Mouse (Mus musculus) forebrain, embryonic 16.5 days (tissue): Measurements from ENCODE around the gene Cysrt1. TPM values are rescaled to one million over a fixed set of nuclear protein-coding genes. Genes with fewer than 3 reads are reported as not detected.
A peak's percentile ranks its signal among the peaks of the same experiment; 100 is the strongest.

Experiments
- ATAC-seq: fragments of 200-750 bp; cut with Nextera tagmentation; 2 replicates; pipeline ENCODE4 v1.8.0; 2017; ENCODE audit warnings: mild to moderate bottlenecking, moderate library complexity
- H3K27ac ChIP-seq: fragments of 300-500 bp; sonication (generic); 2 replicates; pipeline ENCODE4 v1.5.1; 2014; ENCODE audit warnings: low read length, control low read depth
- H3K27me3 ChIP-seq: fragments of 300-500 bp; sonication (generic); replicated peaks from 2 replicates; pipeline ENCODE4 v1.6.1; 2014; ENCODE audit warnings: low read length; ENCODE audit not compliant: control insufficient read depth, insufficient read depth
- H3K36me3 ChIP-seq: fragments of 300-500 bp; sonication (generic); 2 replicates; pipeline ENCODE4 v1.6.1; 2014; ENCODE audit not compliant: control insufficient read depth, insufficient read depth
- H3K4me1 ChIP-seq: fragments of 300-500 bp; sonication (generic); replicated peaks from 2 replicates; pipeline ENCODE4 v1.6.1; 2014; ENCODE audit warnings: low read length; ENCODE audit not compliant: control insufficient read depth, insufficient read depth
- H3K4me2 ChIP-seq: fragments of 300-500 bp; sonication (generic); 2 replicates; pipeline ENCODE4 v1.6.1; 2014; ENCODE audit warnings: mild to moderate bottlenecking, low read length, control low read depth
- H3K4me3 ChIP-seq: fragments of 300-500 bp; sonication (generic); replicated peaks from 2 replicates; pipeline ENCODE4 v1.5.1; 2014; ENCODE audit warnings: mild to moderate bottlenecking, low read length, control low read depth
- H3K9ac ChIP-seq: fragments of 300-500 bp; sonication (generic); replicated peaks from 2 replicates; pipeline ENCODE4 v1.6.1; 2014; ENCODE audit warnings: low read depth, low read length, control low read depth
- H3K9me3 ChIP-seq: fragments of 300-500 bp; sonication (generic); 2 replicates; pipeline ENCODE4 v1.6.1; 2016; ENCODE audit warnings: low read length; ENCODE audit not compliant: control insufficient read depth
- WGBS: fragments of 180-500 bp; shearing (Covaris S2); extraction: QIAGEN DNeasy Blood & Tissue Kit; methylation state at CpG from one replicate; pipeline ENCODE4 v1.1.7; 2014; 5-methylcytosine and 5-hydroxymethylcytosine counted together
- polyA plus RNA-seq: library from polyadenylated mRNA; unstranded; fragments of >200 nt; fragmentation: Nextera tagmentation; extraction: Ambion mirVana; gene quantifications from 2 replicates; pipeline ENCODE4 v1.2.1, GENCODE M21; 2015

Gene Cysrt1
- polyA plus RNA-seq, 1 experiment from 2014 or later: 0.33 TPM

- peak overlapping the region; percentile 38 for H3K9ac ChIP-seq
- H3K4me2 ChIP-seq: peak overlapping the region; percentile 24
- no peak for ATAC-seq
- whole genome bisulfite sequencing: 65% methylated on average over 6 of the region's 6 CpGs
- H3K4me3 ChIP-seq: no peak overlapping the region
- peaks cover 56% of the 10 kb centered on the region for H3K4me1 ChIP-seq
- no peaks in the 10 kb centered on the region; the same call in 1 of the 2 replicates for H3K27me3 ChIP-seq
- no peaks in the 10 kb centered on the region for H3K36me3 ChIP-seq
- H3K27ac ChIP-seq: no peak overlapping the region
- no peaks in the 10 kb centered on the region for H3K9me3 ChIP-seq
Measured at GRCm38 (mm10) chr2:25265897-25266656, 23.8 kb upstream of the Cysrt1 start.

- WGBS: 80% methylated on average over 3 of the region's 3 CpGs
- 0 out of 2 replicates have a peak overlapping the region, but pooled peaks have one; percentile 0 for H3K9ac ChIP-seq
- no peak for ATAC-seq
- peaks cover 50% of the 10 kb centered on the region for H3K4me1 ChIP-seq
- no peaks in the 10 kb centered on the region; the same call in 1 of the 2 replicates for H3K27me3 ChIP-seq
- H3K9me3 ChIP-seq: no peaks in the 10 kb centered on the region
- no peaks in the 10 kb centered on the region for H3K36me3 ChIP-seq
- no peak overlapping the region for H3K4me3 ChIP-seq
- H3K4me2 ChIP-seq: peak overlapping the region; percentile 12
- H3K27ac ChIP-seq: no peak overlapping the region
Measured at GRCm38 (mm10) chr2:25264851-25265250, 22.6 kb upstream of the Cysrt1 start.

DNA sequence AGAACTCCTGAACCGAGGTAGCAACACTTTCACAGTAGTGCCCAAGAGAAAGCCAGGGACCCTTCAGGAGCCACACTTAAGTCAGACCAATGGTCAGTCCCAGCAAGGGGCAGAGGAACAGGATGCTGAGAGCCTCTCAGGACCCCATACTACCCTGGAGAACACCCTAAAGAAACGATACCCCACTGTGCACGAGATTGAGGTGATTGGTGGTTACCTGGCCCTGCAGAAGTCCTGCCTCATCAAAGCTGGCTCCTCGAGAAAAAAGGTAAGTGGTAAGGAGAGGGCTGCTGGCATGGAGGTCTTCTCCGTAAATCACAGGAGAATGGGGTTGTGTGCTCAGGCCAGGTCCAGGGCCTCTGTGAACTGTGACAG is 22.0 kb upstream of the Cysrt1 start:
- Histone ChIP-seq H3K36me3 (no peaks in the 10 kb centered on the region), H3K9me3 (no peaks in the 10 kb centered on the region), H3K4me1 (peaks cover 50% of the 10 kb centered on the region), H3K4me2 (peak overlapping the region; percentile 99), H3K27me3 (no peaks in the 10 kb centered on the region; the same call in 1 of the 2 replicates), H3K27ac (no peak overlapping the region), H3K9ac (no peak overlapping the region), H3K4me3 (0 out of 2 replicates have a peak overlapping the region, but pooled peaks have one; percentile 1)
- WGBS: 77% methylated on average over 5 of the region's 5 CpGs
- ATAC-seq: no peak

- WGBS: 18% methylated on average over 12 of the region's 12 CpGs
- Histone ChIP-seq H3K27ac (no peak overlapping the region), H3K9ac (peak overlapping the region; percentile 74), H3K4me3 (peak overlapping the region; percentile 67), H3K9me3 (no peaks in the 10 kb centered on the region), H3K4me2 (peak overlapping the region; percentile 99), H3K27me3 (no peaks in the 10 kb centered on the region; the same call in 1 of the 2 replicates), H3K36me3 (no peaks in the 10 kb centered on the region), H3K4me1 (peaks cover 50% of the 10 kb centered on the region)
- ATAC-seq: no peak
Measured at GRCm38 (mm10) chr2:25263623-25264285, 21.5 kb upstream of the Cysrt1 start.

DNA sequence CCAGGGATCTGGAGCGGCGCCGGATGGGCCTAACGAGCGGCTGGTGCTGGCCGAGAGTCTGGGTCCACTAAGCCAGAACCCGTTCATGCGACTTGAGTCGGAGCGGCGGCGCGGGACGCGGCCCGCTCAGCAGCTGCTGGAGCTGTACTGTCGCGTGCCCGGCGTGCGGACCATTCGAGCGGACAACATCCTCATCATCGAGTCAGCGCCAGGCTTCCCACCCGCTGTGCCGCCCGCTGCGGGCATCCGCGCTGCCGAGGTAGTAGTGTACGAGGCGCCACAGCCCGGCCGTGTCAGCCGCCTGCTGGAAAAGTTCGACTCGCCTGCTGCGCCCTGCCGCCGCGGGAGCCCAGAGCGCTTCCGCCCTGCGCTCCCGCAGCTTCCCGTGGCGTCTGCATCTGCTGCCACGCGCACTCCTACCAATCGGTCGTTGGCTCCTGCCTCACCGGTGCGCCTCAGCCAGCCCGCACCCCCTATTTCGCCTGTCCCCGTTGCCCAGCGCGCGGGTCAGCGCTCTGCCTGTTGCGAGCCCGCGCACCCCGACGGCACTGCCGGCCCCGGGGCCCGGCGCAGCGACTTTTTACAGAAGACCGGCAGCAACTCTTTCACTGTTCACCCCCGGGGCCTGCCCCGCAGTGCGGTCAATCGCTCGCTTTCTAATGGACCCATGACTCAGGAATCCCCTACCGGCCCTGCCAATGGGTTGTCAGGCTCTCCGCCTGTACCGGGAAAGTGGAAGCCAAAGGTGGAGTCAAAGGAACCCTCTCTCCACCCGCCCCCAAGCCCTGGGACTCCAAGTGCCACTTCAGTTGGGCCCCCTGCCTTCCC is 20.8 kb upstream of the Cysrt1 start:
- peak; percentile 32 for ATAC-seq

GRCm38 (mm10) chr2:25262291-25262767 is 20.1 kb upstream of the Cysrt1 start, which contains the start of gene Tprn:
TSS of gene Tprn (plus strand) at chr2:25262618.
- peak within 1 kb of the TSS; percentile 70 for H3K27ac ChIP-seq
- H3K4me3 ChIP-seq: peak within 1 kb of the TSS; percentile 67
- H3K36me3 ChIP-seq: no peaks in the 10 kb centered on the region
- peak within 1 kb of the TSS; percentile 74 for H3K9ac ChIP-seq
- ATAC-seq: peak; percentile 99
- WGBS: under 1% methylated on average over 39 of the region's 39 CpGs
- peaks cover 47% of the 10 kb centered on the region for H3K4me1 ChIP-seq
- no peaks in the 10 kb centered on the region for H3K9me3 ChIP-seq
- no peaks in the 10 kb centered on the region; the same call in 1 of the 2 replicates for H3K27me3 ChIP-seq
- peak within 1 kb of the TSS; percentile 99 for H3K4me2 ChIP-seq

More for the DNA sequence above, 20.8 kb upstream of the Cysrt1 start:
- Histone ChIP-seq H3K9me3 (no peaks in the 10 kb centered on the region), H3K4me2 (peak overlapping the region; percentile 99), H3K4me3 (peak overlapping the region; percentile 67), H3K27me3 (no peaks in the 10 kb centered on the region; the same call in 1 of the 2 replicates), H3K27ac (peak overlapping the region; percentile 48), H3K9ac (peak overlapping the region; percentile 74), H3K4me1 (peaks cover 50% of the 10 kb centered on the region), H3K36me3 (no peaks in the 10 kb centered on the region)
- under 1% methylated on average over 79 of the region's 82 CpGs for WGBS

- Histone ChIP-seq H3K4me1 (peaks cover 46% of the 10 kb centered on the region), H3K36me3 (no peaks in the 10 kb centered on the region), H3K4me3 (peak overlapping the region; percentile 67), H3K9me3 (no peaks in the 10 kb centered on the region), H3K27ac (peak overlapping the region; percentile 70), H3K27me3 (no peaks in the 10 kb centered on the region; the same call in 1 of the 2 replicates), H3K4me2 (peak overlapping the region; percentile 99), H3K9ac (peak overlapping the region; percentile 62)
- 48% methylated on average over 12 of the region's 12 CpGs for WGBS
- 0 out of 2 replicates have a peak, but pooled peaks have one; percentile 1 for ATAC-seq
Measured at GRCm38 (mm10) chr2:25261870-25262269, 19.6 kb upstream of the Cysrt1 start.

DNA sequence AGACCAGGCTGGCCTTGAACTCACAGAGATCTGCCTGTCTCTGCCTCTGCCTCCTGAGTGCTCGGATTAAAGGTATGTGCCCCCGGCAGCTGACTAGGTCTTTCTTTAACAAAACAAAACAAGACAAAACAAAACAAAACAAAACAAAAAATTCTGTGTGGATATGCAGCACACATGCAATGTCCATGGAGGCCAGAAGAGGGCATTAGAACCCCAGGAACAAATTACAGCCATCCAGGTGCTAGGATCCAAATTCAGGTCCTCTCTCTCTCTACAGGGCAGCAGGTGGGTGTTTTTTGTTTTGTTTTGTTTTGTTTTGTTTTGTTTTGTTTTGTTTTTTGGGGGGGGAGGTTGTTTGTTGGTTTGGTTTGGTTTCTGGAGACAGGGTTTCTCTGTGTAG is 16.6 kb upstream of the Cysrt1 start:
- Histone ChIP-seq H3K4me2 (no peak overlapping the region), H3K9ac (no peak overlapping the region), H3K27ac (no peak overlapping the region), H3K4me1 (peaks cover 34% of the 10 kb centered on the region), H3K9me3 (no peaks in the 10 kb centered on the region), H3K36me3 (no peaks in the 10 kb centered on the region), H3K27me3 (no peaks in the 10 kb centered on the region; the same call in 1 of the 2 replicates), H3K4me3 (no peak overlapping the region)
- 50% methylated on average over 2 of the region's 2 CpGs for WGBS
- no peak for ATAC-seq
